Mouse (Mus musculus): Measurements from ENCODE around the gene Ttll10.

Ttll10 gene

DNA sequence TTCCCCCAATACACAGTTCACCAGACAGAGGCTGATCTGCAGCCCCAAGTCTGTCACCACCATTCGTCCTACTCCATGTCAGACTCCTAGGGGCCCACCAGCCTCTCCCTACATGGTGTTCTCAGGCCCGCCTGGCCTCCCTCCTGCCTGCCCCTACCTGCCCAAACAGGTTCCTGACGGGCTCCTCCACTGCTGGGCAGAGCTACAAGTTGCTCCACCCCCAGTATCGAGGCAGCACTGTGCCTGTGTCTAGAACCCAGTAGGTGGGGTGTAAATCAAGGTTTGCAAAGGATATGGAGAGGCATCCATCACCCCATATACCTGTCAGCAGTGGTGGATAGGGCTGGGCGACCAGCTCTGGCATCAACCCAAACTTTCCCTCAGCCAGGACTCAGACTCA is at the start of gene Ttll10:
TSS of gene Ttll10 (minus strand) at position 154 of the 400 bp plus-strand sequence.
- no peak for DNase-seq (ENCODE audit: extremely low read depth, low read depth)

DNA sequence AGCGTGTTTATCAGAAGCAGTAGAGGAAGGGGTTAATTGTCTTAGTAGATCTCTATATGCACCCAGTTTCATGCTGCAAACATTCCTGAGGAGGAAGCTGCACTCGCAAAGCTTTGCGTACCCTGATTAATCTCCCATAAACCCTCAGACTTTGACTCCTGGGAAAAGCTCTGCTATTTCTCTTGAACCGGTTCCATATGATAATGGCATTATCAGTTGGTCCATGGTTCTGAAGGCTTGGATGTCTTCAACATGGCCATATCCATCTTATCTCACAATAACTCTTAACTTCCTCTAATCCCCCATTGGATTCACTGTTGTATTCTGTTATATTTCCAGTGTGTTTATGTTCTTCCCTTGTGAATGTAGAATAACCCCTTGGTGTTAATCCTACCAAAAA is 44.1 kb upstream of the Ttll10 start:
- peak; percentile 24 for DNase-seq (ENCODE audit: extremely low read depth, low read depth)

DNA sequence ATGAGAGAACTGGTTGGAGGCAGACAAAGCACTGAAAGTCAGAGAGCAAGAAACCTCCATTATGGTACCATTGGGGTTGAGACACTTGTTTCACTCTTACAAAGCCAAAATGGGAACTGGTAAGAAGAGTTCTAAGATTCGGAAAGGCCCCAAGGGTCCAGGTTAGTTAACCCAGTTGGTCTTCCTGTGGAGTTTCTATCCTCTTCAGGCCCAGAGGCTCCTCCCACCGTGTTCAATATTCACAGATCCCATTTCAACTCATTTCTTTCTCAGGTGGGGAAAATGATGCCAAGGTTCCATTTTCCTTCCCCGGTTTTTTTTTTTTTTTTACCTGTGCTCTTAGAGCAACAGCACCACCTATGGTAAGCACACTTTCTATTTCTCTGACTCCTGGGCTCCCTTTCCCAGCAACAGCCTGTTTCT is 42.3 kb upstream of the Ttll10 start:
- no peak for DNase-seq (ENCODE audit: extremely low read depth, low read depth)

DNA sequence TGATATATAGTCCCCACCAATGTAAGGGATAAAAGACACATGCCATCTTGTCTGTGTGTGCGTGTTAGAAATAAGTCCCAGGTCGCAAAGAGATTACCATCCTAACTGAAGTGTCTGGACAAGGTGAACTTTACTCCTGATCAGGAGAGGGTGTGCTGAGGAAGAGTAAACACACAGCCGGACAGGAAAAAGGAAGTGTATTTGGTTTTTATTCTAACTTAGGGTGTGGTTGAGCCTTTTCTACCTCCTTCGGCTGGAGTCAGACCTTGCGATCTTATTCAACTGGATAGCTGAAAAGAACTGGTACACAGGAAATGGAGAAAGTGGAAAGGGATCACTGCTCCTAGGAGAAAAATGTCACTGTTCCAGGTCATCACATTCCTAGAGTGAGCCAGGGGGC is 41.3 kb upstream of the Ttll10 start:
- no peak for DNase-seq (ENCODE audit: extremely low read depth, low read depth)

DNA sequence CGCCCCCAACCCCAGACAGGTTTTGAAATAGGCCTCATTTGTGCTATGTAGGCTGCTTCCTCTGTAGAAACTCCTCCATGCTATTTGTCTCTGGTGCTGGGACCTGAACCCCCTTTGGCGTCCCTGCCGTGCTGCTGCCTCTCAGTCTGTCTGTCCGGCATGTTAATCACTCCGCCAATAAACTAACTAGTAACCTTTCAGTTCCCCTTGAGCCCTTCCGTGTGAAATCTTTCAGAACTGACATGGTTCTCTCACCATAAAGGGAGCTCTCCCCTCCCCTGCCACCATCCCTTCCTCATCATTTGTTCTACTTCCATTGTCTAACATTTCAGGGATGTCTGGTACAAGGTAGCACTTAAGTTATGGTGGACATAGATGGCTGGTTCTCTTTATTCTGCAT is 40.2 kb upstream of the Ttll10 start:
- no peak for DNase-seq (ENCODE audit: extremely low read depth, low read depth)

DNA sequence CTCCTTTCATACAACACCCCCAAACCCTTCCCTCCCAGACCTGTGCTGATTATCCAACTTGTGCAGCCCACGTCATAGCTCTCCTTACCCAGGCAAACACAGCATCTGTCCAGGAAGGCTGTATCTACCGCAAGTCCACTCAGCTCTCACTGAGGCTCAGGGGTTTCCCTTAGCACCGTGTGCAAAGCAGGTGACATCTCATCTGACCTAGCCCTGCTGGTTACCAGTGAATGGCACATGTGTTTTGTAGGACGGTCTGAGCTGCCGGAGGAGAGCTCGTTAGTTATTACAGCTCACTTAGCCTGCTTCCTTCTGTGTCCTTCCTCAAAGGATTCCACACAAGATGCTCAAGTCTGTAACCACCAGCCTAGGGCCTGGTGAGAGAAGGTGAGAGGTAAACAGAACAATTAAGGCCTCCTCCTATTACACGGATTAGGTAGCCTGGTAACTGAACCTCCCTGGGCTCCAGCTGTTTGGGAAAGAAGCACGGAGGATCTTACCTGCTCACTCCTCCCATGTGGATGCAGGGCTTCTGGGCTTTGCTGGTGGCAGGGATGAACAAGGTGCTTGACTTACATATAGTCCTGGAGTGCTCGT is 38.7 kb upstream of the Ttll10 start:
- DNase-seq (ENCODE audit: extremely low read depth, low read depth), result no peak

DNA sequence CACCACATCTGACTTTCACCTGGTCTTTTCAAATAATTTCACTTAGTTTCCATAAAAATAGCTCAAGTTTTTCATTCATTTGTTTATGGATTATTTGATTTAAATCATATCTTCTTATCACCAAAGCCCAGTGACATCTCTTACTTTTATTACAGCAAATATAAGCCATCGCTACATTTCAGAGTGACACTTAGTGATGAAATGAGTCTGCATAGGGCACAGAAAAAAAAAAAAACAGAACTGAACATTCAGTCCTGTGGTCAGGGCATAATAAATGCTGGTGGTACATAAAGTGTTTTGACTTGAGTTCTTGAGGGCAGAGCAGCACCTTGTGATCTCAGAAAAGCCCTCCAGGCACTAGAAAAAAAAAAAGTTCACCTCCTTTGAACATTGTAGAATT is 37.0 kb upstream of the Ttll10 start:
- no peak for DNase-seq (ENCODE audit: extremely low read depth, low read depth)

DNA sequence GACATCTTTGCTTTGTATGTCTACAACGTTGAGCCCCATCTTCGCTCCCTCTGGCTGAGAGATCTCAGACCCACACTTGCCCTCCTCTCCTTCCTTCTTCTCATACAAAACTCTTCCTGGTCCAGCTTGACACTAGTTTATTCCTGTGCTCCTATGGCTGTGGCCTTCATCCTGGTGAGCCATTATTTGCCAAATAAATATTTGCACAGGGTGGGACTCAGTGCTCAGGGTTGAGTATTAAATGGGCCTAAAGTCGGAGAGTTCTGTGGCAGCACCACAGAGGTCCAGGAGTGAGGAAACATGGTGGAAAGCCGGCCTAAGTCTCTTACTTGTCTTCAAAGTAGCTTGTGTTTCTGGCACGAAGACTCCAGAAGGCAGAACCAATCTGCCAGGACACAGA is 34.5 kb upstream of the Ttll10 start:
- no peak for DNase-seq (ENCODE audit: extremely low read depth, low read depth)

DNA sequence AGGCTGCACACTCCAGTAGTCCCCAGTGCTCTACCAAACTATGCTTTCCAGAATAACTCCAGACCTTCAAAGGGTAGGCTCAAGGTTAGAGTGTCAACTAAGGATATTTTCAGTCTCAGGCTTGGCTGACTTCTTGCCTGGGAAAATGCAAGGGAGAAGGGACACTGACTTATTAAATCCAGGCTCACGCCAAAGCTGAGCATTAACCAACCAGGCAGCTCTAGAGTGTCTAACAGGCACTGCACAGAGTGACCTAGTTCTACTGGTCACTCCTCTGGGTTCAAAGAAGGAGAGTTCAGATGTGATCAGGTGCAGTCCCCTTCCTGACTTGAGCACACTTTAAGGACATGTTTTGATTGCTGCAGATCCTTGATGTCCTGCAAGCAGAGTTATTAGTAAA is 33.6 kb upstream of the Ttll10 start:
- DNase-seq (ENCODE audit: extremely low read depth, low read depth), result no peak

DNA sequence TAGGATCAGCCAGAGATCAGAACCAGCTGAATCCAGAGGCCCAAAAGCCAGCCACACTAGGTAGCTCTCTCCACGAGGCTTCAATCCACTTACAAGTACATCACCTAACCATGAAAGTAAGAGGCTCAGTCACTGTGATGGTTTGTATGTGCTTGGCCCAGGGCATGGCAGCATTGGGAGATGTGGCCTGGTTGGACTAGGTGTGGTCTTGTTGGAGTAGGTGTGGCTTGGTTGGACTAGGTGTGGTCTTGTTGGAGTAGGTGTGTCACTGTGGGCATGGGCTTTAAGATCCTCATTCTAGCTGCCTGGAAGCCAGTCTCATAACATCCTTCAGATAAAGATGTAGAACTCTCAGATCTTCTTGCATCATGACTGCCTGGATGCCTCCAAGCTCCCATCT is 32.0 kb upstream of the Ttll10 start:
- DNase-seq (ENCODE audit: extremely low read depth, low read depth), result no peak

DNA sequence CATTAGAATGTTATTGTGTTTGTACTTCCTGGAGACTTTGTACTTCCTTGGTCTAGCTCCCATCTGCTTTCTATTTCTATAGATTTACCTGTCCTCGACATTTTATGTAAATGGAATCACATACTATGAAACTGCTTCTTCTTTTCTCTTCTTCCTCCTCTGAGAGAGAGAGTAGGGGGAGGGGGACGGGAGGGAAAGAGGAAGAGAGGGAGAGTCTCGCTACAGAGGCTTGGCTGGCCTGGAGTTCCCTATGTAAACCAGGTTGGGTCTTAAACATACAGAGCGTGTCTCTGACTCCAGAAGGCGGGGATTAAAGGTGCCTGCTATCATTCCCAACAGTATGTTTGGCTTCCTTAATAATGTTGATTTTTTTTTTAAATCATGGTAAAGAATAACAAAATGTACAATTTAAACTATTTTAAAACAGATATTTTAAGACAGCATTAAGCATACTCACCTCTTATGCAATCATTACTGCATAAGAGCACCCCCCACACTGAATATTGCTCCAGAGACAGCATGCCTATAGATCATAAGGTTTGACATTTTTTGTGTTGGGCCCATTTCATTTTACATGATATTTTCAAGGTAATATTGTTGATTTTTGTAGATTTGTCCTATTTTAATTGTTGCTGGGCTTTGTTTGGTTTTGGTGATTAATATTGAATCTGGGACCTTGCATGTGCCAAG is 28.3 kb upstream of the Ttll10 start:
- peak; percentile 70 for DNase-seq (ENCODE audit: extremely low read depth, low read depth)

DNA sequence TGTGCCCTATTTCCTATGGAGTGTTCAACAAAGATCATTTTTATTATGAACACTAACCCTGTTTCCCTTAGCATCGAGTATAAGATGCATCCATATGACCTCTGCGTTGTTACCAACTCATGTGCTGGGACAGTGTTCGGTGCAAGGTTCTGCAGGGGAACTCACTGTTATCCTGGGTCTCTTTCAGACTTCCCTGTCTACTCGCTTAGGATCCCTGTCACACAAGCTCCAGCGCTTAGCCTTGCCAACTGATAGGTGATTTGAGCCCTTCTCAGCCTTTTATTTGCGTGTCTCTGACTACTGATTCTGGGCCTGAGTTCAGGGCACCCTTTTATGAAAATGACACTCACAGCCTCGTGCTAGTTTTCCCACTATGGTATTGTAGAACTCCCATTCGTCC is 26.0 kb upstream of the Ttll10 start:
- no peak for DNase-seq (ENCODE audit: extremely low read depth, low read depth)

DNA sequence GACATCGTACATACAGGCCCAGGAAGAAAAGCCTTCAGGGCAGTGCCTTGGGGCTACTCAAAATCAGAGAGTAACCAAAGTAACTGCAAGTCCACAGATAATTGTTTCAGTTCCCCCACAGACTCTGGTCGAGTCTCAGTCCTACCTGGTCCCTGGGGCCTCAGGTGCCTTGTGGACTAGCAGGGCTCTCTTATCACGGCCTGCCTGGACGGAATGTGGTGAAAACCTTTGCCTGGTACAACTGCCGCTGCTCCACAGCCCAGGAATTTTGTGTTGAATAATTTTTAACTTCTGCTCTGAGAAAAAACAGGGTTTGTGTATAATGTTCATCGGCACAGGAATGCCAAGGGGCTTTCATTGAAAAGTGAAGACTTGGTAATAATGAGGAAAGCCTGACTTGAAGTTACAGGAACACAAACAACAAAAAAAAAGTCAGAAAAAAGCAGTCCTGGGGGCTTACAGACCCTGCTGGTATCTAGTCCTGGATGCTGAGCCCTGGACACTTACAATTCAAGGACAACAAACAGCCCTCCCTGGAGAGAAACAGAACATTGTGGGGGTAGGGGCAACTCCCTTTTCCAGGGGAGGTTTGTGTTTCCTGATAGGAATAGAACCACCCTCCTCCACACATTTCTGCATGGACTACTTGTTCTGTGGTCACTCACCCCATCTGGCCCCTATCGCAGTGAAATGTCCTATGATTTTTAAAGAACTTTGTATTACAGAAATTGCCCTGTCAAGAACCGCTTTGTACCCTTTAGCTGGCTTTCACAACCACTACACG is 25.1 kb upstream of the Ttll10 start:
- no peak for DNase-seq (ENCODE audit: extremely low read depth, low read depth)

DNA sequence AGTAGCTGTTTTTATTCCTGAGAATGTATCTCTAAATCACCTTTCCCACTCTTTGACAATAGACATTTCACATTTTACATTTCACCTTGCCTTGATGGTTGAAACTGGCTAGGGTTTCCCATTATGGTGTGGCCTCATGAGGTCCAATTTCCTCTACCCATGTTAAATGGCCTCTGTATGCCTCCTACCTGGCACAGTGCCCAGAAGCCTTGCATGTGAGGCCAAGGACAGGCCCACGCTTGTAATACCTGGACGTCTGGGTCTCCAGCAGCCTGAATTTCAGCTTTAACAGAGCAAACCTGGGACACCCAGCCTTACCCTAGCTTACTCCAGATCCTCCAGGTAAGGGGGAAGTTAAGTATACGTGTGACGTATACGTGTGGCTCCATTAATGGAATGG is 24.1 kb upstream of the Ttll10 start:
- no peak for DNase-seq (ENCODE audit: extremely low read depth, low read depth)

DNA sequence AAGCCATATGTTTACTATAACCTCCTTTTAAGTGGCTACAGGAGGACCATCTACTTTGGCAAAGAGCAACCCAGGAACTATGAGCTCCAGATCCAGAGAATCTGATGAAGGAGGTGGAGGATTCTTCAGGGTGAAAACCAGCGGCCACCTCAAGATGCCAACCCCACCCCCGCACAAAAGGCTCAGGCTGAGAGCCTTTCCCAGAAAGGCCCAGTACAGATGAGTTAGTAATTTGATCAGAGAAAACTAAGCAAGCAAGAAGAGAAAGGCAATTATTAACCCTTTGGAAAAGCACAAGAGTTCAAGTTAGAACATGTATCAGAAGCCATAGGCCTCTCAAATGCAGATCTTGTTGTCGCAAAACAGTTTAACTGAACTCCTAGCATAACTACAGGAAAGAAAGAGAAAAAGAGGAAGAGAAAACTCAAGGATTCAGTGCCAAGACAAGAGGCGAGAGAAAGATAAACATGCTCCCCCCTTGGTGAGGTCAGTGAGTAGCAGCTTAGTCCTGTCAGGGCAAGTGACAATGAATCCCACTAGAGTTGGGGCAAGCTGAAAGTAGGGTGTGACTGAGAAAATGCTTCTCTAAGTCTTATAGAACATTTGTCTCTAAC is 23.5 kb upstream of the Ttll10 start:
- DNase-seq (ENCODE audit: extremely low read depth, low read depth), result peak; percentile 91

DNA sequence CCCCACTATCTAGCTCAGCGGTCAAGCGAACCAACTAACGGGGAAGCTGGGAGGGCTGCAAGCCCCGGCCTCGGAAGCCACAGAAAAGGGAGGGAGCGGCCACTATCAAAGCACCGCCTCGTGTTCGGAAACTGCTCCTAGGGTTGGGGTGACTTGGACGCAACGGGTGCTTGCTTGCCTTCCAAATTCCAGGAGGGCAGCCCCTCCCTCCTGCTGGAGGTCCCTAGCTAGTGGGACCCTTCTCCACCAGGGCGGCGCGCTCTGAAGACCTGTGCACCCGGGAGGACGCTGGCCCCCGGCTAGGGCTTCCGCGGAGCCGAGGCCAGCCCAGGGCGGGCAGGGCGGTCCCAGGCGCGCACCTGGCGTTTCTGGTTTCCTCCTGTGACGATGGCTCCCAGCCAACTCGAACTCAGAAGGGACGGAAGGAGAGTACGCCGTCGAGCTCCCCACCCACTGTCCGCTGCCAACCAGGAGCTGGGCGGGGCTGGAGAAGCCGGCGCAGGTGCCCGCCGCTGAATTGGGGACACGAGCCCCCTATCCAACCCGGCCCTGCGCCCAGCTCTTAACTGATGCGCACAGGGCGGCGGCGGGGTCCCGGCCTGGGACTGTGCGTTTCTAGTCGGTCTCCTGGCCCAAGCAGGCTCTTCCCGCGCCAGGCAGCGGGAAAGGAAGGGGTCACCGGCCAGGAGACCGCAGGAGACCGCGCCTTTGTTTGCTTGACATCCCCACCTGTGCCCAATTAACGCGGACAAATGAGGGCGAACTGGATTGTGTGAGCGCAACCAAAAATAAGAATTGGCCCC is 18.5 kb upstream of the Ttll10 start:
- DNase-seq (ENCODE audit: extremely low read depth, low read depth), result no peak

DNA sequence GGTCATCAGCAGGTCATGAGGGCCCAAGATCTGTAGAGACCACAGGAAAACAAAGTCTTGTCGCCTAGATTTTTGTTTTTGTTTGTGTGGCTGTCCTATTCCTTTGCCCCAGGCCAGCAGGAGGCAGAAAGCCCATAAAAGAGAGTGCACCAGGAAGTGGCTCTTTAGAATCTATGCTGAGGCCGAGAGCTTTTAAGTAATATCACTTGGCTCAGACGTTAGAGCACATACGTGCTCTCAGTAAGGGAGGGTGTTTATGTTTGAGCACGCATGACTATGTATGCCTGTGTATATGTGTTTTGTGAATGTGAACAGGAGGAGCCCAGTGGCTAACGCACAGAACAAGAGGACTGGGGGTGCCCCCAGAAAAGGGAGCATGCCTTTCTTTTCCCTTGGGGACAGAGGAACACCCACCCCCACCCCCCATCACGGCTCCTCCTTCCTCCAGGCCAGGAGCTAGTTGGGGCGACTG is 17.7 kb upstream of the Ttll10 start:
- no peak for DNase-seq (ENCODE audit: extremely low read depth, low read depth)

DNA sequence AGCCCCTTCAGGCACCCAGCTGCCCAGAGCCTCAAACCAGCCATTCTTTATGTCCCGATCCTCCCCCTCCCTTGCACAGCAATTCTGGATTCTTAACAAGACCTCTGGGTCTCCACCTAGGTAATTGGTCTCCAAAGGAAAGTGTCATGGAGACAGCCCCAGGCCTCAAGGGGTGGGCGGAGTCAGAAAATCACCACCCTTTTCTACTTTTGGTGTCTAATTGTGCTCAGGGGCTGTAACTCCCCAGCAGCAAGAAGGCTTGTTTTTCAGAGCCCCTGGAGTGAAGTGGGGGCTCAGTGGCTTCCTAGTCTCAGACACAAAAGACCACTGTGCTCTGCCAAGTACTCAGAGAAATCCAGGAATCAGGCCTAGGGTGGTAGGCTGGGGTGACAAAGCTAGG is 11.5 kb upstream of the Ttll10 start:
- no peak for DNase-seq (ENCODE audit: extremely low read depth, low read depth)

DNA sequence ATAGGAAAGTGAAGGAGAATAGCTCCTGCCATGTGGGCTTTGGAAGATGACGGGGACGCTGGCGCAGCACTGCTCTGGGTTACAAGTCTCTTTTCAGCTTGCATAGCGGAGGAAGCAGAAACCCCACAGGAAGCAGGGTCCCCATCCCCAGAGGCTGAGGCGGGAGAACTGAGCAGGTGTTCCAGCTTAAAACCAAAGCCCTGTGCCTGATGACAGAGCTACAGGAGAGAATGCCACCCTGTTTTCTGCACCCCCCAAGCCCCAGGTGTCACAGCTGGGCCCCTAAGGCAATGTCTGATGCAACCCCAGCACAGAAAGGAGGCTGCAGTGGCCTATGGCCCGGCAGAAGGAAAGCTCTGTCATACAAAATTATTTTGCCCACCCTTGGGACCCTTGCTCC is 11.1 kb upstream of the Ttll10 start:
- DNase-seq (ENCODE audit: extremely low read depth, low read depth), result no peak

DNA sequence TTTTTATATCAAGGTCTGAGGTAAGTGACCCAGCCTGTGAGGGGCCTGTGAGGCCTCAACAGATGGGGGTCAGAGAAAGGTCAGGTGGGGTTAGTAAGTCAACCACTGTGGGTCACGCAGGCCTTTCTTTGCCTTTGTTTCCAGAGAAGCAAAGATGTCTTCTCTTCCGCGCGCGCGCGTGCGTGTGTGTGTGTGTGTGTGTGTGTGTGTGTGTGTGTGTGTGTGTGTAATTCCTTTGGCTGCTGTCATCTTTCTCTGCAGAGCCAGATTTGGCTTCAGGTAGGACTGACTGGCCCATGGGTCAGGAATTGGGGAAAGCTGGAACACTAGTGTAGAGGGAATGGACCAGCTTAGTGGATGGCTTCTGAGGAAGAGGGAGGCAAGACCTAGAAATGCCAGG is 10.5 kb upstream of the Ttll10 start:
- no peak for DNase-seq (ENCODE audit: extremely low read depth, low read depth)

DNA sequence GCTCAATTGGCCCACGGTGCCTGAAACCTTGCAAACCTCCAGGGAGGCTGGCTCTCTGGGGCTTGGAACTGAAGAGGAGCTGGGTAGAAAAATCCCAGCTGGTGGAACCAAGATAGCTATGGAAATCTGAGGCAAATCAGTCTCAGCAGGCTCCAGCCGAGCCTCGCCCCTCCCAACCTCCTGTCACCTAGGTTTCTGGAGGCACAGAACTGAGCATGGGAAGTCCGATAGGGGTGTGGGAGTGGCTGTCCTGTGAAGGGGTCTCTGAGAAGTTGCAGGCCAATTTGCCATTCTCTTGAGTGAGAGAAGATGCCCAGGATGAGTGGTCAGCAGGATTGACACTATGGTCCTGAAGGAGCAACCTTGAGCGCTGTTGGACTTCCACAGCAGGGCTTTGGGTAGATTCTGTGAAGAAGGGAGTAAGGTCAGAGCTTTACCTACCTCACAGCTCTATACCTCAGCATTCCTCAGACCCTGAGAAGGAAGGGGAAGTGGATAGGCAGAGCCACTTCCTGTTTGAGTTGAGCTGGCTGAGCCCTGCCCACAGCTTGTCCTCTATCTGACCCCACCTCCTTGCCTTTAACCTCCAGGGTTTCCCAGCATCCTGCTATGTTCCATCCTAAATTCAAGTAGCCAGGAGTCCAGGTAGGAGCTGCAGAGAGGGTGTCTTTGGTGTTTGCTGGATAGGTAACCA is 8.2 kb upstream of the Ttll10 start:
- DNase-seq (ENCODE audit: extremely low read depth, low read depth), result peak; percentile 47
